Mouse (Mus musculus): ENCODE results near the gene Rbks.

Rbks gene

DNA sequence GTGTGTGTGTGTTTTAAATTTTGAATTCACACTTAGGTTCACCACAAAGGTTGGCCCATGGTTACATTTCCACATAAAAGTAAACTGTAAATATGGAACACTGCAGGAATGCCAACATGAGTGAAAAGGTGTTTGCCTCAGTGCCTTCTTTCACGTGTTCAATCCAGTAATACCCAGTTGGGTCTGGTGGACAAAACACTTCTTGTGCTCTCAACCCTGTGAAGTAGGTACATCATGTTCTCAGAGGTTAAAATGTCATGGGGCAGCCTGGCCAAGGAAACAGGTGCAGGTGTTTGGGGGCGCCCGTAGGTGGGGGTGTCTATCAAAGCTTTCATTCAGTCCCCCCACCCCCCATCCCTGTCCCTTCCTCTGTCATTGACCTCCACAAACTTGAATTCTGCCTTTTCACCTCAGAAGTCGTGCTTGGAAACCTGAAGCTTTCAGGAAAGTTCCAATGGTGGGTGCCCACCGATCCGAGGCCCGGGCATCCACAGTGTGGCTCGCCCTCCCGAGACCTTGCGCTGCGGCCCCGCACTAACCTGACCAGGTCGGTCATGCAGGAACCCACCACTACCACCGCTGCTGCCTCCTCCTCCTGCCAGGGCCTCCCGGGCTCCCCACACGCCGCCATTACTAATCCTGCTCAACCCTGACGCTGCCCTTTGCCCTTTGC lies at the start of gene Rbks:
Rbks (minus strand) TSS at position 657 of the 673 bp plus-strand sequence.
- DNase-seq (ENCODE audit: low read depth) = no peak

DNA sequence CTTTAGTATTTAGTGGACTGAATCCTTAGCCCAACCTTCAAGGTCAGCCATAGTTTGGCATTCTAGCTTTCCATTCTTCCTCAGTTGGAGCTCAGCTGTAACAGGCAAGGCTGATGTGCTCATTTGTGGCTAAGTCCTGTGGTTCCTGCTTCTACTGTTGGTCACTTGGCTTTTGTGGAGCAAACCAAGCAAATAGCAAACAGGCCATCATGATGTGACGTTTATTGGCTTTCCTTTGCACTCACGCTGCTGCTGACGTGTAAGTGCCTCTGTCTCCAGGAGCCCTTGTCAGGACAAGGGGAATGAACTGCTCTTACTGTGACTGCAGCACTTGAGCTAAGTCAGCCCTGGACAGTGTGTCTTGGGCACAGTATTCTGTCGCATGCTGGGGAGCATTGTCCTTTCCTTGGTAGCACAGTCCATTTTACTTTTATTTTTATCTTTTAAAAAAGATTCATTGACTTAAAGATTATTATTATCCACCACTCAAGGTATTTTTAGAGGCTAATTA lies 45.1 kb upstream of the Rbks start:
- no peak for DNase-seq (ENCODE audit: low read depth)

DNA sequence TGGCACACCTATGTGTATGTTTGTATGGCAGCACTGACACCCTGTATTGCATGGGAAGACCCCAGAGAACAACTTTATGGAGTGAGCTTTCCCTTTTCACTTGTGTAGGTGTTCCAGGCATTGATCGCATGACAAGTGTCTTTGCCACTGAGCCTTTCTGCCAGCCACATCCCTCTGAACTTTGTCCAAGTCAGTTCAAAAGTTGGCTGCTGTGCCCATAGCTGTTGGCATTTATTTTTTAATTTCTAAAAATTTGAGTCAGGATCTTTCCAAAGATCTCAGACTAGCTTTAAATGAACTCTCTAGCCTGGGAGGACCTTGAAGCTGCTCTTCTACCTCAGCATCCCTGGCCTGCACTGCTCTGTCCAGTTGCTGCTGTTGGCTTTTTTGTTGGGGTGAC lies 44.5 kb upstream of the Rbks start:
- no peak for DNase-seq (ENCODE audit: low read depth)

DNA sequence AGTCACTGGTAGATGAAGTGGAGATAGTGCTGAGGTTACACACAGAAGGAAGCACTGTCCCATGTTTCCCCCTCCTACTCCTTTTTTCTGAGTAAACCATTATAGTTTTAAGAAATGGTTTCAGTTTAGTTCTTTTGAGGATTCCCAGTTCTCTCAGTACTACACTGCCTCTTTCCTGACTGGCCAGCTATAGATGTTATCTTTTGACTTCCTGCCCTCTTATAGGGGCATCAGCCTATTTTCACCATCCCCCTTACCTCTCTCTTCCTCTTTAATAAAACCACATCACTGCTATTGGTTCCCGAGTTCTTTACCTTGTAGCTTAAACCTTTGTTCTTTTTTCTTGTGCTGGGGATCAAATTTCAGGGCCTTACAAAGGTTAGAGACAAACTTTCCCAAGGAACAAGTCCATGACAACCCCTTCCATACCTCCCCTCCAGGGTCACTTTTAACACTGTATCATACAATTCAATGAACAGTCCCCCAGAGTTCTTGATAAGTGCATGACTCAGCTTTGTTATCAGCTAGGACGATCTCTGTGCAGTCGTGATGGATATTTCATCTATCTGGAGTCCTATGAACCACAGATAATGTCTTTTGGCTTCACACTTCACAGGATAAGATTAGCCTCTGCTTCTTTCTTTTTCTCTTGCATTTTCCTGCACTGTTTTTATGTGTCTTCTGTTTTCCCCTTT lies 35.4 kb upstream of the Rbks start:
- no peak for DNase-seq (ENCODE audit: low read depth)

DNA sequence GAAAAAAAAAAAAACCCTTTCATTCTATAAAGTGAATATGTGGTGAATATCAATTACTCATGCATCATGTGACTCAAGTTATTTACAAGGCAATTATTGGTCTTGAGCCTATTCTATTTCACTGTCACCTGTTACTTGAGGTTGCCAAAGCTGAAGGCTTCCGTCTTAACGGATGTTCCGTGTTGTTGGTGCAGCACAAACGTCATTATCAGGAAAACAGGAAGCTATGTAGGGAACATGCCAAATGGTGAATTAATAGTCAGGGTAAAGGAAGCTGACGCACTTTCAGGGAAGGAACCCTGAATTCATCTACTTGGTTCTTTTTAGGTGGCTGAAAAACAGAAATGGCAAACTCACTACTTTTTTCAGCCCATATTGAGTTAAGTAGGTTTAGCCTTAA lies 30.0 kb upstream of the Rbks start:
- DNase-seq (ENCODE audit: low read depth) = no peak

DNA sequence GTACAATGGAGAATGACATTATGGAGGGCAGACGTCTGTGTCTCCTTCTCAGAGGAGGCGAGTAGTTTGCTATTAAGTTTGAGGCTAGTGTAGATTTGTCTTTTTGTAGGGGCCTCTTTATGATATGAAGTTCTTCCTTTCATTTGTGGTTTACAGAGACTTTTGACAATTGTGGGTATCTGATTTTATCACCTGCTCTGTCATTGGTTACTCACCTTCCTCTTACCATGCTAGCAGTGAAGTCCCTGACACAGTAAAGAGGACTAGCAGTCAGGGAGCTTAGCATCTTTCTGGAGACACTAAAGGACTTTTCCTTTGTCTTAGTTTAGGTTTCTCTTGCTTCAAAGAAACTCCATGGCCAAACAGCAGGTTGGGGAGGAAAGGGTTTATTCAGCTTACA lies 28.5 kb upstream of the Rbks start:
- DNase-seq (ENCODE audit: low read depth) = no peak

DNA sequence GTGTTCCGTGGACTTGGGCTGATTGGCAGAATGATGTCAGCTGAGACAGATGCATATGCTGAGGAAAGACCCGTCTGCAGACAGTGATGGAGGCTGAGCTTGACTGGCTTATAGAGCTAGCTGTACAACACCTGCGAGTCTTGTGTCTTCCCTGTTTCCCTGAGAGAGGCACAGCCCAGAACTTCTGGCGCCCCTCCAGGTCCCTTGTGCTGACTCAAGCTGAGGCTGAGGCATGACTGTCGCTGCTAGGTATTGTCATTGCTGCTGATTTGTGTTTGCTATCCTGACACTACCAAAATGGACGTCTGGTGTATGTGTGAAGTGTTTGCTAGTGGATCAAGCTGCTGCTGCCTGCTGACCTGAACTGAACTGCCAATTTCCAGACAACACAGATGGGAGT lies 27.1 kb upstream of the Rbks start:
- DNase-seq (ENCODE audit: low read depth) = no peak

DNA sequence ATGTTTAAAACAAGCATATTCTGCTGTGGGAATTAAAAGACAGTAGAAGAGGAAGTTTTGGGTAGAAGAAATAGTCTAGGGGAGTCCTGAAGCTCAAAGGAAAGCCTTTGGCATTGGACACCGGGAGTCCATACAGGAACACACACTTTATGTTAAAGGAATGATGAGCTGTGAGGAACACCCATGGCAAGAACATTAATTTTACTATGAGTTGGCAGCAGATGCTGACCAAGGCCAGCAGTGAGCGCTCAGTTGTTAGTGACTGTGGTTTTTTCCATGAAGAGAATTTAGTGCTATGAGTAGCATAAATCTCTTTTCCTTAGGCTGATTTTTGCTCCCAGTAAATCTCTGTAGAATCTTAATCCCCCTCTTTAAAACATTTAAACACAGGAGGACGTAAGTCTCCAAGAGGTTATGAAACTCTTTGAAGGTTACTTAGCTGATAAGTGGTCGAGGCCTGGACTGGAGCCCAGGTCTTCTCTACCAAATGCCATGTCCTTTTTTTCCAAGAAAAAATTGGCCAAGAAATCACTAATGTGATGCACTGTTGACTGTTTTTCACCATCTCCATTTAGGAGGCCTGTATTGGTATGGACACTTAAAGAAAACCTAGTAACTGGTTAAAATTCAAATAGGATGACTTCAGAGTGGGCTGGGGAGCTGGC lies 18.2 kb upstream of the Rbks start:
- no peak for DNase-seq (ENCODE audit: low read depth)

DNA sequence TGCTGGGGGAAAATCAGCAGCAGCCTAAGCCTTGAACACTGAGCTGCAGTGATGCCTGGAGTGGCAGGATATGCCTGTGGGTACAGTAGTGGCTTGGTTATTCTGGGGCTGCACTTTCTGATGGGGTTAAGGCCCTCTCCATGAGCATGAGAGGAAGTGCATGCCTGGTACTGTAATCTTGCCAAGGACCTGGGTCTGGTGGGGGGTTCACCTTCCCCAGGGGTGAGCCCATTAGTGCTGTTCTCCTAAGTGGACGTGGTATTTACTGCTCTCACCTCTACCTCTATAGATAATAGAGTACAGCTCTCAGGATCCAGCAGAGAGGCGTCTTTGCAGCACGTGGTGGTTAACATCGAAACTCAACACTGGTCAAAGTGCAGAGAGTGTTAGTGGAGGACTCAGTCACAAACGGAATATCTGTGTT lies 16.4 kb upstream of the Rbks start:
- DNase-seq (ENCODE audit: low read depth) = no peak

DNA sequence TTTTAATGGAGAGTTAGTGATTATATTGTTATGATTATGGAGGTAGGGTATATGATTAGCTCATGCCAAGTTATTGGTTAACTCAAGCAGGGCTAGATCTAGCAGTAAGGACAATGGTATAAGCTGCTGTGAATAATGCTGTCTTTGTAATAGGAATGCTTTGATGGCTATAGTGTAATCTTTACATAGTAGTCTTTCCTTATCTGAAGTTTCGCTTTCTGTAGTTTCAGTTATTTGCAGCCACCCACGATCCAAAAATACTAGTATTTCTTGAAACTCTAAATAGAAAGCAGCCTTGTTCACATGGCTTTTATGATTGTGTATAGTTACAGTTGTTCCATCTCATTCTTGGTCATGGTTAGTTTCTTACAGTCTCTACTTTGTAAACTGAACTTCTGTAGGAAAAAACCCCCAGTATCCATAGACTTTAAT lies 15.9 kb upstream of the Rbks start:
- no peak for DNase-seq (ENCODE audit: low read depth)

DNA sequence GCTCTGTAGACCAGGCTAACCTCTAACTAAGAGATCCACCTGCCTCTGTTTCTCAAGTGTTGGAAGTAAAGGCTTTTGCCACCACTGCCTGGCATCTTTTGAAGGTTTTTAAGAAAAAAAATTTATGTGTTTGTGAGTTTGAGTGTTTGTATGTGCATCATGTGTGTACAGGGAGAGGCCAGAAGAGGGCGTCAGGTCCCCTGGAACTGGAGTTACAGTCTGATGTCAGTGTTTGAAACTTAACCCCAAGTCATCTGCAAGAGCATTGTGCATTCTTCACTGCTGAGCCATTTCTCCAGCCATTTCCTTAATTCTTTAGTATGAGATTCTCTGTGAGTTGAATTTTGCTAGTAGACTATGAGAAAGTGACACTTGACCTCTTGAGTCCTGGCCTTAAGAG lies 12.0 kb upstream of the Rbks start:
- no peak for DNase-seq (ENCODE audit: low read depth)

DNA sequence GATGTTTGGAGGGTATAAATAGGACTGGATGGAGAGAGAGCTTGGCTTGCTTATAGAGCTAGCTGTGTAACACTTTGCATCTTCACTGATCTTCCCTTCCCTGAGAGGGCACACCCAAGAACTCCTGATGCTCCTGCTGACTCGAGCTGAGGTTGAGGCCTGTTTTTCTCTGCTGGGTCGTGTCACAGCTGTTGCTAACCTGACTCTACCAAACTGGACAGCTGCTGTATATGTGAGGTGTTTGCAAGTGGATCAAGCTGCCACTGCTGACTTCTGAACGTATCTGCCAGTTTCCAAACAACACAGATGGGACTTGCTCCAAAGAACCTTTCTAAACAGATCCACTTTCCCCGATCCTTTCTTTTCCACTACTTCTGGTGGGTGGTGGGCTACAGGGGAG lies 9.4 kb upstream of the Rbks start:
- DNase-seq (ENCODE audit: low read depth) = no peak

DNA sequence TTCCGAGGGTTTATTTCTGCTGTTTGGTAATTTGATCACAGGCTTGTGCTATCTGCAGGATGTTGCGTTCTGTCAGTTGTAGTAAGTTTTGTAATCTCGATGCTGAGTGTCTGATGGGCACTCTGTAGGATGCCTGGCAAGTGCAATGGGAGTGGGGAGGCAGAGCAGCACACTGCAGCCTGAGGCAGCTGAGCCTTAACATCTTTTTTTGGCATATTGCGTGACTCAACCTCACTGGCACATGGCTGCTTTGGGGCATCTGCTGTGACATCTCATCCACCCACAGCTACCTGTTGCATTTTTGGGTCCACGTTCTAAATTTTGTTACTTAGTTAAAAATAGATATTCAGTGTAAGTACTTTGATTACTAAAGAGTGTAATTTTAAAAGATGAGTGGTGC lies 7.5 kb upstream of the Rbks start:
- no peak for DNase-seq (ENCODE audit: low read depth)

DNA sequence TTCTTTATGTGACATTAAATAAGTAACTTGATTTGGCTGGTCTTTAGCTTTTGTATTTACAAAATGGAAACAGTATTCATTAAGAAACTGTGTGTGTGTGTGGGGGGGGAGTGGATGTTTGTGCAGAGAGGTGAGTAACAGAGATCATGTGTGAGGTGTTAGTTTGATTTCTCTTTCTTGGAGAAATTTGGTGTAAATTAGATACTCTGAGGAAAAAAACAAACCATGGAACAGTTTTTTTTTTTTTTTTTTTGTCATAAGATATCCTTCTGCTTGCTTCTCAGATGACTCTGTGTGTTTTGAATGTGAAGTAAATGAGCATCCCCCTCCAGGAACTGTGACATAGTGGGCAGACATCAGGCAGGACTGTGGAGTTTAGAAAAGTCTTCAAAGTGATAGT lies 2.0 kb upstream of the Rbks start:
- no peak for DNase-seq (ENCODE audit: low read depth)

DNA sequence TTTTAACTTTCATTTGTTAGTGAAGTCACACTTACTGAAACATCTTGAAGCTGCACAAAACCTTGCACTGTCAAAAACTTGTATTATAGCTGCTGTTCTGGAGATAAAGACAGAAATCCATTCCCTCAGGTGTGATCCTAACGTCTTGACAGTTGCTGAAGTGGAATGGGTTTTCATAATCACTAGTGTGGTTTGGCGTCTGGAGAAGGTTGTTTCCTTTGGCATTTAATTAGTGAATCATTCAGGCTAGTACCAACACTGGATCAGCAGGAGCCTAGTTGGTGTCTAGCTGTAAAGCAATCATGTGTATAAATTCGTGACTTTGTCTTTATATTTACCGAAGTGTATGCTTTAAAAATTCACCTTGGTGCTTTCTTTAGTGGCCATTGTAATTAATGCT lies 1.5 kb upstream of the Rbks start:
- DNase-seq (ENCODE audit: low read depth) = no peak

DNA sequence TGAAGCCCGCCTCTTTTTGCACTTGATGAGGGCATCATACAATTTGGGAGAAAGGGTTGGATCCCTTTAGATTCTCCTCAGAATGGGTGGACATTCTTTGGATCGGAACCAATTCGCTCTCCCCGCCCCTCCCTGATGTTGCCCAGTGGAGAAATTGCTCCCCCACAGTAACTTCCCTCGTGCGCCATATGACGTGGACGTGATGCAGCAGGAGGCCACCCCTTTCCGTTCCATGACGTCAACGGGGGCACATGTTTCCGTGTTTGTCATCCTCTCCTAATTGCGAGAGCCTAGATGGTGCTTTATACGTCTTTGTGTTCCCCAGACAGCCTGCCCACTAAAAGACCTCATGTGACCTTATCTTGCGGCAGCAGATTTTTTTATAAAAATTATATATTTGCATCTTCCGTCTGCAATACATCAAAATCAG lies 885 bp upstream of the Rbks start:
- DNase-seq (ENCODE audit: low read depth) = peak; percentile 61

DNA sequence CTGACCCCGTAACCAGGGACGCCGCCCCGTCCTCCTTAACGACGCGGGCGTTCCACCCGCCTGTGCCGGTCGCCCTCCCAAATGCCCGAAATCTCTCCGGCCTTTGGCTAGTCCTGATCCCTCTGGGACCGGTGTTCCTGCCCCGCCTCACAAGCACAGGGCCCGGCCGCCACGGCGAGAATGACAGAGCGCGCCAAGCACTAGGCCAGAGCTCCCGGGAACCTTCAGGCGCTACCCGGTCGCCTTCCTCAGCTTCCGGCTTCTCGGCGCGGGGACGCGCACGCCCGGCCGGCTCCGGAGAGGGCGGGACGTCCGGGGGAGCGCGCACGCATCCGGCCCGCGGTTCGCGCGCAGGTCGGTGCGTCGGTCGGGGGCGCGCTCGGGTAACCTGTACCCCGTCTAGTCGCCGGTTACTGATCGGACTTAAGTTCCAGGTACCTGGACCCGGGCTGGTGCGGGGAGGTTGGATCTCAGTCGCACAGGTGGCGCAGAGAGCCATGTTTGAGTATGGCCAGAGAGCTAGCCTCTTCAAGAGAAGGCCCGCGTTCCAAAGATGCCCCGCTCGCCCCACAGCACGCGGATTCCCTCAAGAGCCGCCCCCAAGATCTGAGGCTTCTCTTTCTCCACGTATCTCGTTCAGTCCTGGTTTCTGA lies 343 bp upstream of the Rbks start, which contains the start of gene Babam2:
Babam2 (plus strand) TSS at position 41 of the 653 bp plus-strand sequence.
- DNase-seq (ENCODE audit: low read depth) = peak; percentile 62

DNA sequence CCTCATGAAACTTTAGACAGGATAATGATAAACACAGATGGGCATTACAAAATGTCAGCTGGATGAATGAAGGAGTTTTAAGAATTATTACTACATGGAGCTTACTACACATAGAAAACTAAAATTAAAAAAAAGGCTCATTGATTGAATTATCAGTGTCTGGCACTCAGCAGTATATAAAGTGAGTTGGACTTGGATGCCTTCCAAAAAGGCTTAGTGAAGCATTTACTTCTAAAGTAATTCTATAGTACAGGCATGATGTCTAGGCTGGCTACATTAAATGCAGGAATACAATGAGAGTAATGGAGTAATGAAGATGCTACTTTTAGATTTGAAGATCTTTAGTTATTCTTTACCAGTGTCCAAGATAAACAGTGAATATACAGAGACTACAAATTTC lies 4.2 kb downstream of the Rbks start:
- DNase-seq (ENCODE audit: low read depth) = no peak

DNA sequence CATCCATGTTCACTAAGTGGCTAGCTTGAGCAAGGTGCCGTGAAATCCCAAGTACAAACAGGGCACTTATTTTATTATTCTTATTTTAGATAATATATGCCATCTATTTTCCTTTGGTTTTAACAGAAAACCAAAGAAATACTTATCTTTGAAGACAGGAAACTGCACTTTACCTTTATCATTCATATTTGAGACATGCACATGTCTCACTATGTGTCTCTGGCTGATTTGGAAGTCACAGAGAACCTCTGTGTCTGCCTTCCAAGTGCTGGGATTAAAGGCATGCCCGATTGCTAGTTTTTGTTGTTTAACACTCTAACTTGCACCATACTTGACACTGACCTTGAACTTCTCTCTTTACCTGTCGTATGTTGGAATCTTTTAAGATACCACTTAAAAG lies 9.5 kb downstream of the Rbks start:
- DNase-seq (ENCODE audit: low read depth) = no peak

DNA sequence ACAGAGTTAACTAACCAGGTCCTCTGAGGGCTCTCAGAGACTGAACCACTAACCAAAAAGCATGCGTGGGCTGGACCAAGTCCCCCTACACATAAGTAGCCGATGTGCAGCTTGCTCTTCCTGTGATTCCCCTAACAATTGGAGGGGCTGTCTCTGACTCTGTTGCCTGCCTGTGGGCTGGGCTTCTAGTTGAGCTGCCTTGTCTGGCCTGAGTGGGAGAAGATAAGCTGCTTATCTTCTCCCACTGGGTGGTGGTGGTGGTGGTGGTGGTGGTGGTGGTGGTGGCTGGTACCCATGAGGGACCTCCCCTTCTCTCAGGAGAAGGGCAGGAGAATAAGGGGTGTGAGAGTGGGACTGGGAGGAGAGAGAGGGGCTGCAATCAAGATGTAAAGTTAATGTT lies 11.4 kb downstream of the Rbks start:
- no peak for DNase-seq (ENCODE audit: low read depth)

DNA sequence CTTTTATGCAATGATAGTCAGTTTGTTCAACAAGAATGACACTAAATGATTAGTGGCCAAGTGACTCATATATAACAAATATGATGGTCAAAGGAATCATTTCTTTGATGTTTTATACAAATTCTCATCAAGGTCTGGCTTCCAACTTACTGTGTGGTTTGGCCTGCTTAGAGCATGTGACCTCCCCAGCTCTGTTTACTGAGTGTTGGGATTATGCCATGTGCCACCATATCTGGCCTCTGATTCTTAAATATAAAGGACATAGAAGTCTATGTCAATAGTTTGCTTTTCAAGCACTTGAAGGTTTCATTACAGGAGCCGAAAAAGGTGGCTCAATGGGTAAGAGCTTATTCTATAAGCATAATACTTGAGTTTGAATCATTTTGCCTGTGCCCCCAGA lies 15.1 kb downstream of the Rbks start:
- no peak for DNase-seq (ENCODE audit: low read depth)

DNA sequence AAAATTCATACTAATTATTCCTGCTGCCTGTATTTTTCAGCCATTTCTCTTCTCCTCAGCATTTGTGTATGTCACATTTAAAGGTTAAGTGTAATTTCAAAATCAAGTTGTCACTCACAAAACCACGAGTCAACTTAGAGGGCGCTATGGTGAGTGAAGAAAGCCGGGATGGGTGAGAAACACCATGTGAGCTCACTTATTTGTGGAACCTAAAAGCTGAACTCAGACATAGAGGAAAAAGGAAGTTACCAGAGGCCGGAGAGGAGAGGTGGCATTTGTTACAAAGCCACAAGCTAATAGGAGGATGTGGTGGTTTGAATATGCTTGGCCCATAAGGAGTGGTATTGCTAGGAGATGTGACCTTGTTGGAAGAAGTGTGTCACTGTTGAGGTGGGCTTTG lies 17.2 kb downstream of the Rbks start:
- no peak for DNase-seq (ENCODE audit: low read depth)

DNA sequence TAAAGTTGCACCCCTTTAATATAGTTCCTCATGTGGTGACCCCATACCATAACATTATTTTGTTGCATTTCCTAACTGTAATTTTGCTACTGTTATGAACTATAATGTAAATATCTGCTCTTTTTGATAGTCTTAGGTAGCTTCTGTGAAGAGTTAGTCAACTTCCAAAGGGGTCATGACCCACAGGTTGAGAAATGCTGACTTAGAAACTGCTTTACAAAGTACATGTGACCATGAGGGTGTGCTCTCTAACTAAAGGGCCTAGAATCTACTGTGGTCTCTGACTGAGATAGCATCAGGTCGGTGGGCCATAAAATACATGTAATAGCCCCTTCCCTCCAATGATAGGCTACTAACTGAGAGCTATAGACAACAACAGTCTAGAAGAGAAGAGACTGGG lies 19.4 kb downstream of the Rbks start:
- DNase-seq (ENCODE audit: low read depth) = no peak
